In genomic region chr2:93702936-93703926, GRCm38 (mm10) we compare ENCODE assay signal across 14 mouse cellular contexts.
DNase-seq lines count a peak whose midpoint lies in the region; ATAC-seq and TF ChIP-seq lines count a peak whose summit lies in the region.
"Had no signal": no experiment of that assay in that cellular context is flagged by ENCODE, and none has a peak within 500 bp of the region (broad histone marks: within the 10 kb centered on the region; RNA-seq: fewer than 3 reads in every experiment).

No protein-coding gene starts in this region.

- no peaks in the 10 kb centered on the region for H3K9me3 ChIP-seq in heart, embryonic 10.5 days
- H3K9me3 ChIP-seq in limb, embryonic 14.5 days (ENCODE audit: control insufficient read depth, low read length) = no peaks in the 10 kb centered on the region
- H3K9me3 ChIP-seq: forebrain, embryonic 10.5 days; hindbrain, embryonic 12.5 days; intestine, embryonic 15.5 days; liver, embryonic 13.5 days had no signal

- DNase-seq in heart, adult 11 months = peak; percentile 79
- no peak for DNase-seq in heart, embryonic 10.5 days (ENCODE audit: low spot score)
- DNase-seq in NIH3T3 (ENCODE audit: low read depth) (peak; percentile 63), adipocyte (ENCODE audit: low spot score) (no peak)
- peak; percentile 41 for DNase-seq in forelimb bud, embryonic 11.5 days (ENCODE audit: low read depth, low spot score)
- DNase-seq in limb, embryonic 14.5 days (ENCODE audit: low spot score) = peak; percentile 63
- no peak for DNase-seq in right cerebral cortex, postnatal 14 days
- DNase-seq: adrenal gland, postnatal 10 days; B cell, adult 2 months; cerebellum, adult 9-10 months; liver, embryonic 13.5 days had no signal

- no peak overlapping the region for H3K4me3 ChIP-seq in heart, embryonic 10.5 days
- H3K4me3 ChIP-seq in limb, embryonic 14.5 days (replicated peaks; ENCODE audit: low read length) = no peak overlapping the region
- H3K4me3 ChIP-seq: forebrain, embryonic 10.5 days; hindbrain, embryonic 12.5 days; intestine, embryonic 15.5 days; liver, embryonic 13.5 days had no signal

- WGBS in heart, embryonic 10.5 days = 84% methylated on average over 19 of the region's 19 CpGs
- WGBS in limb, embryonic 14.5 days = 72% methylated on average over 19 of the region's 19 CpGs

- H3K9ac ChIP-seq in limb, embryonic 14.5 days (ENCODE audit: low read depth, low read length, severe bottlenecking) = no peak overlapping the region
- H3K9ac ChIP-seq: hindbrain, embryonic 12.5 days; intestine, embryonic 15.5 days; liver, embryonic 13.5 days had no signal

- H3K27me3 ChIP-seq in heart, embryonic 10.5 days (ENCODE audit: insufficient read depth, poor library complexity, severe bottlenecking) = no peaks in the 10 kb centered on the region
- H3K27me3 ChIP-seq in limb, embryonic 14.5 days (ENCODE audit: control insufficient read depth, insufficient read depth, low read length) = no peaks in the 10 kb centered on the region
- H3K27me3 ChIP-seq: hindbrain, embryonic 12.5 days; intestine, embryonic 15.5 days; liver, embryonic 13.5 days had no signal

- no peak overlapping the region for H3K27ac ChIP-seq in heart, embryonic 10.5 days
- no peak overlapping the region for H3K27ac ChIP-seq in limb, embryonic 14.5 days (replicated peaks; ENCODE audit: low read depth, low read length)
- H3K27ac ChIP-seq: forebrain, embryonic 10.5 days; hindbrain, embryonic 12.5 days; intestine, embryonic 15.5 days; liver, embryonic 13.5 days had no signal

- peaks cover 20% of the 10 kb centered on the region for H3K4me1 ChIP-seq in heart, embryonic 10.5 days
- H3K4me1 ChIP-seq in limb, embryonic 14.5 days (ENCODE audit: control insufficient read depth, insufficient read depth, low read length) = peaks cover 8% of the 10 kb centered on the region; the same call in 1 of the 2 replicates
- H3K4me1 ChIP-seq: forebrain, embryonic 10.5 days; hindbrain, embryonic 12.5 days; intestine, embryonic 15.5 days; liver, embryonic 13.5 days had no signal

- peak; percentile 69 for ATAC-seq in limb, embryonic 14.5 days (ENCODE audit: low FRiP score, low read depth)
- ATAC-seq: intestine, embryonic 15.5 days had no signal

- no peak for TF ChIP-seq POLR2A in limb, embryonic 14.5 days (IDR thresholded peaks at IDR 0.05; ENCODE audit: borderline replicate concordance, extremely low read depth, insufficient read depth, insufficient read length)

- peaks cover 16% of the 10 kb centered on the region for H3K36me3 ChIP-seq in heart, embryonic 10.5 days
- peaks cover 30% of the 10 kb centered on the region for H3K36me3 ChIP-seq in limb, embryonic 14.5 days (ENCODE audit: control insufficient read depth, insufficient read depth, low read length)
- H3K36me3 ChIP-seq: intestine, embryonic 15.5 days had no signal

- no peak overlapping the region for H3K4me2 ChIP-seq in limb, embryonic 14.5 days (replicated peaks; ENCODE audit: low read depth, low read length, severe bottlenecking)
- H3K4me2 ChIP-seq: hindbrain, embryonic 12.5 days; intestine, embryonic 15.5 days; liver, embryonic 13.5 days had no signal

Comparison
In these comparisons a context has a peak if more than half of its experiments do, and no peak if none do; other contexts are left out.
1. DNase-seq: peak in heart, adult 11 months (single experiment), NIH3T3 (single experiment), forelimb bud, embryonic 11.5 days (single experiment) and limb, embryonic 14.5 days (single experiment); none in heart, embryonic 10.5 days (single experiment), right cerebral cortex, postnatal 14 days (single experiment) and adipocyte (single experiment).